Mouse (Mus musculus) bone marrow, adult 2 months (tissue): ENCODE measurements around the gene Phf1.

Experiments used
- CTCF ChIP-seq: fragments of 200-500 bp; IDR thresholded peaks from 2 replicates; pipeline ENCODE4 v1.5.1; 2011; ENCODE audit warnings: low read length, control low read depth; ENCODE audit not compliant: control insufficient read depth, insufficient read depth
- POLR2A ChIP-seq: fragments of 200-500 bp; IDR thresholded peaks from 2 replicates; pipeline ENCODE4 v1.6.1; 2011; ENCODE audit warnings: low read depth, mild to moderate bottlenecking, control low read depth, low read length, borderline replicate concordance; ENCODE audit not compliant: control insufficient read depth

- no peak for TF ChIP-seq POLR2A
- no peak for TF ChIP-seq CTCF
Measured at GRCm38 (mm10) chr17:26938731-26939130, 5.9 kb downstream of the Phf1 start.
